Mouse (Mus musculus) stomach, postnatal 0 days (tissue): ENCODE results near the gene Azin2. TPM values are rescaled to one million over a fixed set of nuclear protein-coding genes. Genes with fewer than 3 reads are reported as not detected.

ENCODE experiments used
- ATAC-seq: fragments of 200-750 bp; cut with Nextera tagmentation; 2 replicates; pipeline ENCODE4 v1.8.0; 2017; ENCODE audit not compliant: low FRiP score, low TSS enrichment
- DNase-seq: peaks from one replicate; pipeline ENCODE4 v3.0.0-alpha.2; 2016; ENCODE audit warnings: low spot score
- H3K27ac ChIP-seq: fragments of 300-500 bp; sonication (generic); replicated peaks from 2 replicates; pipeline ENCODE4 v1.5.1; 2014; ENCODE audit warnings: mild to moderate bottlenecking, control low read depth
- H3K27me3 ChIP-seq: fragments of 300-500 bp; sonication (generic); 2 replicates; pipeline ENCODE4 v1.6.1; 2014; ENCODE audit warnings: low read length; ENCODE audit not compliant: control insufficient read depth, insufficient read depth
- H3K36me3 ChIP-seq: fragments of 300-500 bp; sonication (generic); 2 replicates; pipeline ENCODE4 v1.6.1; 2014; ENCODE audit warnings: low read length, mixed read lengths; ENCODE audit not compliant: control insufficient read depth, insufficient read depth
- H3K4me1 ChIP-seq: fragments of 300-500 bp; sonication (generic); replicated peaks from 2 replicates; pipeline ENCODE4 v1.6.1; 2014; ENCODE audit warnings: antibody characterized with exemption; ENCODE audit not compliant: control insufficient read depth, insufficient read depth
- H3K4me2 ChIP-seq: fragments of 300-500 bp; sonication (generic); replicated peaks from 2 replicates; pipeline ENCODE4 v1.6.1; 2014; ENCODE audit warnings: low read depth, mild to moderate bottlenecking, control low read depth, moderate library complexity
- H3K4me3 ChIP-seq: fragments of 300-500 bp; sonication (generic); 2 replicates; pipeline ENCODE4 v1.5.1; 2014; ENCODE audit warnings: low read depth, low read length, control low read depth
- H3K9ac ChIP-seq: fragments of 300-500 bp; sonication (generic); 2 replicates; pipeline ENCODE4 v1.6.1; 2014; ENCODE audit warnings: mild to moderate bottlenecking, low read length, control low read depth, mixed read lengths
- H3K9me3 ChIP-seq: fragments of 300-500 bp; sonication (generic); 2 replicates; pipeline ENCODE4 v1.6.1; 2016; ENCODE audit warnings: low read length; ENCODE audit not compliant: control insufficient read depth
- CTCF ChIP-seq: IDR thresholded peaks from 2 replicates; pipeline ENCODE4 v1.5.1; 2016; ENCODE audit warnings: antibody characterized with exemption, low read depth, mild to moderate bottlenecking, moderate library complexity
- EP300 ChIP-seq: optimal IDR thresholded peaks from 2 replicates; pipeline ENCODE3; 2016; ENCODE audit warnings: antibody characterized with exemption
- WGBS: fragments of 180-500 bp; shearing (Covaris S2); extraction: QIAGEN DNeasy Blood & Tissue Kit; methylation state at CpG from one replicate; pipeline ENCODE4 v1.1.7; 2014; 5-methylcytosine and 5-hydroxymethylcytosine counted together
- polyA plus RNA-seq: library from polyadenylated mRNA; unstranded; fragments of >200 nt; fragmentation: Nextera tagmentation; extraction: Ambion mirVana; gene quantifications from 2 replicates; pipeline ENCODE4 v1.2.1, GENCODE M21; 2015

Azin2 gene
- polyA plus RNA-seq, 1 experiment from 2014 or later, result 10.8 TPM

DNA sequence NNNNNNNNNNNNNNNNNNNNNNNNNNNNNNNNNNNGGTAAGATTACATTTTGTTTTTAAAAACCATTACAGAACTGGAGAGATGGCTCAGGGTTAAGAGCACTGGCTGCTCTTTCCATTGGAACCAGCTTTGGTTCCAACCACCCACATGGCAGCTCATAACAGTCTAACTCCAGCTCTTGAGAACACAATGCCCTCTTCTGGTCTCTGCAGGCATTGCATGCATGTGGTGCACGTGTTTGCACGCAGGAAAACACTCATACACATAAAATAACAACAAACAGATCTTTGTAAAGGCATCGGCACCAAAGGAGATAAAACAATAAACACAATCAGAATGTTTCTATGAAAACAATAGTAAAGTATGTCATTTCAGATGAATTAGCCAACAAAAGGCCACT, 19.9 kb downstream of the Azin2 start:
- TF ChIP-seq EP300, result no peak
- peak; percentile 54 for TF ChIP-seq CTCF
- no peaks in the 10 kb centered on the region for H3K9me3 ChIP-seq
- DNase-seq, result no peak
- no peaks in the 10 kb centered on the region for H3K4me1 ChIP-seq
- H3K27ac ChIP-seq, result no peak overlapping the region
- H3K27me3 ChIP-seq, result no peaks in the 10 kb centered on the region
- H3K4me2 ChIP-seq, result no peak overlapping the region
- no peak overlapping the region for H3K4me3 ChIP-seq
- H3K9ac ChIP-seq, result no peak overlapping the region
- WGBS, result 67% methylated on average over 3 of the region's 3 CpGs
- no peak for ATAC-seq
- no peaks in the 10 kb centered on the region for H3K36me3 ChIP-seq

DNA sequence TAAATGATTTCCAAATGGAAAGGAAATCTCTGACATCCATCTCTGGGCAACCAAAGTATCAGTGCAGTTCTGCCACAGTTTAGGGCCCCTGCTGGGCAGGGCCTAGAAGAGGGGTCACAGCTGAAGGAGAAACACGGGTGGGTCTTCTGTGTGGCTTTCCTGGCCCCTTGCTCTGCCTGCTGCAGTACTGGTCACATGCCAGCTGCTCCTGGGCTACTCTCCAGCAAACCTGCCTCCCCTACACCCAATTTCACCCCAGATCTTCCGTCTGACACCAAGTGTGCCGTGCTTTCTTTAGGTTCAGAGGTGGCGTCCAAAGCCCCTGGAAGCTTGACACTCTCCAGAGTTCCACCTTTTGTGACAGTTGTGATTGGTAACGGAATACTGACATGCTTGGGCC, 26.6 kb downstream of the Azin2 start:
- Histone ChIP-seq H3K27me3 (no peaks in the 10 kb centered on the region), H3K4me3 (no peak overlapping the region), H3K9me3 (no peaks in the 10 kb centered on the region), H3K36me3 (no peaks in the 10 kb centered on the region), H3K4me1 (no peaks in the 10 kb centered on the region), H3K4me2 (no peak overlapping the region), H3K9ac (no peak overlapping the region), H3K27ac (no peak overlapping the region)
- ATAC-seq (no peak), DNase-seq (no peak)
- WGBS, result 61% methylated on average over 5 of the region's 5 CpGs
- TF ChIP-seq CTCF, result no peak
- TF ChIP-seq EP300, result no peak

DNA sequence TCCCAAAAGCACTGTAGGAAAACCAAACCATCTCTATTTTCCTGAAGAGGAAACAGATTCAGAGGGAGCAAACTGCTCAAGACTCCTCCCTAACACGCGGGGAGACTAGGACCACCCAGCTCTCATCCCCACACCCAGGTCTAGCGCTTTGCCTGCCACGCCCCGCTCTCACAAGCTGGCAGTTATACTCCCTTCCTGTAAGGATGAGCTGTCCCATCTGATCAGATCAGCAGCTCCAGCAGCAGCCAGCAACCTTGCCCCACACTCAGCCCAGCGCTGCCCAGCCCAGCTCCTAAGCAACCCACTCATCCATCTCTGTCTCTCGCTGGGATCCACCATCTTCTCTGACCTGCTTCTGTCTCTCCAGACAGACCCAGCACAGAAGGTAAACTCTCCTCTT, 29.5 kb downstream of the Azin2 start:
- Histone ChIP-seq H3K36me3 (no peaks in the 10 kb centered on the region), H3K9ac (no peak overlapping the region), H3K4me3 (no peak overlapping the region), H3K4me1 (no peaks in the 10 kb centered on the region), H3K27ac (no peak overlapping the region), H3K4me2 (no peak overlapping the region), H3K9me3 (no peaks in the 10 kb centered on the region), H3K27me3 (no peaks in the 10 kb centered on the region)
- TF ChIP-seq CTCF, result no peak
- TF ChIP-seq EP300, result no peak
- DNase-seq (no peak), ATAC-seq (0 out of 2 replicates have a peak, but pooled peaks have one; percentile 18)
- WGBS, result 44% methylated on average over 7 of the region's 7 CpGs

DNA sequence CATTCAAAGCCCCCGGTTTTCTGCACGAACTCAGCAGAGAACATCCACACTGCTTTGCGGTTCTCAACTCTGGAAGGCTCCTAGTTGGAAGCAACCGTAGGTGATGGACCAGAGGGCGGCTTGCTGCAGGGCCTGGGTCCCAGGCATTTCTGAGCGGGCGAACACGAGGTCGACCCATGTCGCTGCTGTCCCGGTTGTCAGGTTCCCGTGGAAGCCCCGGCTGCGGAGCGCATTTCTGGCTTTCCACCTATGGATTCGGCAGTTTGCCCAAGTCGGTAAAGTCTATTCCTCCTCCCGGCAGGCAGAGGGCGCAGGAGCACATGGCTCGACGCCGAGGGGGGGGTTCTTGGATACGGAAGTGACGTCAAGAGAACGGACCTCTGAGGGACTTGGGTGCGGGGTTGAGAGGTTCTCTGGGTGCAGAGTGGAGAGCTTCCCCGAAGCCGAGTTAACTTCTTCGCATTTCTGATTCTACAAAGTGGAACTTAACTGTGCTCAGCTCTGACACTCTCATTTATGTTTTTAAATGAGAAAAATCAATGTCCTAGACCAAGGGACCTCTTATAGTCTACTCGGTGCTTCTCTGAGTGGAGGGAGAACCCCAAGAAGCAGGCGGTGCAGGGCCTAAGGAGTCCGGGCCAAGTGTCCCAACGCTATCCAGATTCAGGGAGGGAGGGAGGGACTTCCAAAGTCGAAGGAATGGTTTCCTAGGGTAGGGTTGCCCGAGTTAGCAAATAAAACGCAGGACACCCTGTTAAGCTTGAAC, 37.2 kb downstream of the Azin2 start:
- H3K4me3 ChIP-seq, result peak overlapping the region; percentile 26
- DNase-seq, result peak; percentile 87
- 12% methylated on average over 36 of the region's 36 CpGs for WGBS
- TF ChIP-seq EP300, result no peak
- TF ChIP-seq CTCF, result peak; percentile 96
- H3K36me3 ChIP-seq, result no peaks in the 10 kb centered on the region
- H3K4me2 ChIP-seq, result peak overlapping the region; percentile 56
- ATAC-seq, result peak; percentile 88
- H3K9me3 ChIP-seq, result no peaks in the 10 kb centered on the region
- H3K9ac ChIP-seq, result peak overlapping the region; percentile 53
- H3K27me3 ChIP-seq, result no peaks in the 10 kb centered on the region; the same call in 1 of the 2 replicates
- no peaks in the 10 kb centered on the region for H3K4me1 ChIP-seq
- no peak overlapping the region for H3K27ac ChIP-seq

DNA sequence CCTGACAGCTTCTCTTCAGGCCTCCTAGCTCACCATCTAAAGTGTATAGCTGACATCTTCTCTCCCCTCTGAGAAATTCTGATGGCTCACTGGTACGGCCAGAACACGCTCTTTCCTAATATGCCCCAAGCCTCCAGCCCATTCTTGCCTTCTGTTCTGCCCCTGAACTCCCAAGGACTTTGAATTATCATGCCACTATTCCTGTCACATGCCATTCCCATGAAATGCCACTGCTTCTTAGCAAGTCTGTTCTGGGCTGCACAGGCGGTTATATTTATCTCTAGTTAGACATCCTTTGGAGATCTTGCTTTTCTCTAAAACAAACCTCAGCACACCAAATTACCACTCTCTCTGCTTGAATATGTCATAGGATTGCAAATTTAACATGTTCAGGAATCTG, 38.6 kb downstream of the Azin2 start:
- WGBS, result 83% methylated on average over 3 of the region's 3 CpGs
- Histone ChIP-seq H3K4me3 (no peak overlapping the region), H3K9ac (no peak overlapping the region), H3K4me2 (no peak overlapping the region), H3K9me3 (no peaks in the 10 kb centered on the region), H3K4me1 (no peaks in the 10 kb centered on the region), H3K36me3 (no peaks in the 10 kb centered on the region), H3K27me3 (no peaks in the 10 kb centered on the region; the same call in 1 of the 2 replicates), H3K27ac (no peak overlapping the region)
- no peak for DNase-seq
- TF ChIP-seq CTCF (no peak), EP300 (no peak)
- ATAC-seq, result no peak

DNA sequence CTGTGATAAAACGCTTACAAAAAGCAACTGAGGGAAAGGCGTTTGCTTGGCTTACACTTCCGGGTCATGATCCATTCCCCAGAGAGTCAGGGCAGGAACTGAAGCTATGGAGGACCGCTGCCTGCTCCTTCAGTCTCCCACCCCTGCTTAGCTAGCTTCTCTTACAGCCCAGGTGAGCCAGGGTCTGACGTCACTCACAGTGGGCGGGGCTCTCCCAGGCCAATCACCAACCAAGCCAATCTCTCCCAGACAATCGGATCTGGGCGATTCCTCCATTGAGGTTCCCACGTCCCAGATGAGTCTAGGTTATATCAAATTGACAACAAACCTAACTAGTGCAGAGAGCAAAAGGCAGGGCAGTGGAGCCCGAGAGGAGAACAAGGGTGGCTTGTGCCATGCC, 43.1 kb downstream of the Azin2 start:
- H3K4me2 ChIP-seq, result no peak overlapping the region
- no peak overlapping the region for H3K9ac ChIP-seq
- H3K27ac ChIP-seq, result no peak overlapping the region
- no peaks in the 10 kb centered on the region for H3K27me3 ChIP-seq
- DNase-seq (peak; percentile 41), ATAC-seq (no peak)
- TF ChIP-seq CTCF (no peak), EP300 (no peak)
- no peaks in the 10 kb centered on the region for H3K4me1 ChIP-seq
- no peaks in the 10 kb centered on the region for H3K36me3 ChIP-seq
- no peaks in the 10 kb centered on the region for H3K9me3 ChIP-seq
- no peak overlapping the region for H3K4me3 ChIP-seq
- WGBS, result 33% methylated on average over 10 of the region's 10 CpGs
